Mouse (Mus musculus) spleen, postnatal 4 days (tissue): ENCODE measurements at regions not wholly inside any gene's neighbourhood (a gene's known extent, or its start where the extent isn't known, plus 50 kb on each side); places are given as distances from the start of the nearest gene placed in this dataset.

Source experiments
- DNase-seq, 2 experiments: peaks; one replicate each; pipeline ENCODE4 v3.0.0; 2022; ENCODE audit warnings: low spot score in 2 of 2

GRCm38 (mm10) chr15:60762071-60762470, 91.5 kb downstream of the Fam84b start:
- no peak for DNase-seq

GRCm38 (mm10) chr15:60760015-60760437, 93.6 kb downstream of the Fam84b start:
- DNase-seq = peak; percentile 23 to 74

GRCm38 (mm10) chr15:60754246-60754645, 99.3 kb downstream of the Fam84b start:
- no peak for DNase-seq

GRCm38 (mm10) chr15:60739598-60739997, 114.0 kb downstream of the Fam84b start:
- DNase-seq = no peak

GRCm38 (mm10) chr15:60738258-60738657, 115.3 kb downstream of the Fam84b start:
- no peak for DNase-seq

GRCm38 (mm10) chr15:60732416-60732815, 121.2 kb downstream of the Fam84b start:
- DNase-seq = no peak

GRCm38 (mm10) chr15:60728754-60729153, 124.8 kb downstream of the Fam84b start:
- DNase-seq = no peak

GRCm38 (mm10) chr15:60728337-60728736, 125.2 kb downstream of the Fam84b start:
- no peak for DNase-seq

GRCm38 (mm10) chr15:60719332-60719731, 134.2 kb downstream of the Fam84b start:
- DNase-seq = no peak

- DNase-seq = no peak
Observed at GRCm38 (mm10) chr15:60708678-60709077, 144.9 kb downstream of the Fam84b start.

GRCm38 (mm10) chr15:60706009-60706408, 147.6 kb downstream of the Fam84b start:
- no peak for DNase-seq

- DNase-seq = no peak
Observed at GRCm38 (mm10) chr15:60701273-60701672, 152.3 kb downstream of the Fam84b start.

- DNase-seq = no peak
Observed at GRCm38 (mm10) chr15:60694746-60695145, 158.8 kb downstream of the Fam84b start.

- no peak for DNase-seq
Observed at GRCm38 (mm10) chr15:60693751-60694500, 159.7 kb downstream of the Fam84b start.

- DNase-seq = no peak
Observed at GRCm38 (mm10) chr15:60692718-60693597, 160.6 kb downstream of the Fam84b start.

GRCm38 (mm10) chr15:60692149-60692548, 161.4 kb downstream of the Fam84b start:
- DNase-seq = no peak

GRCm38 (mm10) chr15:60677397-60677796, 176.2 kb downstream of the Fam84b start:
- DNase-seq = no peak

- DNase-seq = no peak
Observed at GRCm38 (mm10) chr15:60657572-60657971, 196.0 kb downstream of the Fam84b start.

- DNase-seq = no peak
Observed at GRCm38 (mm10) chr15:60655113-60655512, 198.5 kb downstream of the Fam84b start.

- DNase-seq = no peak
Observed at GRCm38 (mm10) chr15:60649252-60649651, 204.3 kb downstream of the Fam84b start.

GRCm38 (mm10) chr15:60641770-60642169, 211.8 kb downstream of the Fam84b start:
- no peak for DNase-seq

- no peak for DNase-seq
Observed at GRCm38 (mm10) chr15:60633457-60633850, 220.1 kb downstream of the Fam84b start.
